Mouse (Mus musculus) layer of hippocampus, adult 2 months (tissue): ENCODE data around the gene AI413582. TPM values are rescaled to one million over a fixed set of nuclear protein-coding genes. Genes with fewer than 3 reads are reported as not detected.

Source experiments
- DNase-seq, 2 experiments: peaks; one replicate each; pipeline ENCODE4 v3.0.0; 2022; ENCODE audit warnings: low spot score in 2 of 2
- H3K27ac ChIP-seq: fragments of 200-600 bp; 2 replicates; pipeline ENCODE4 v1.8.1; 2022
- H3K4me3 ChIP-seq: fragments of 200-600 bp; 2 replicates; pipeline ENCODE4 v1.8.1; 2022; ENCODE audit warnings: mild to moderate bottlenecking
- CTCF ChIP-seq: fragments of 200-600 bp; conservative IDR thresholded peaks from 2 replicates; pipeline ENCODE4 v1.8.1; 2022; ENCODE audit warnings: antibody characterized with exemption, mild to moderate bottlenecking, moderate library complexity
- total RNA-seq, 2 experiments: library from RNA; stranded (reverse); gene quantifications; 2 replicates each; pipeline ENCODE4 v1.2.3; 2021

The AI413582 gene
- total RNA-seq, 2 experiments from 2014 or later: 61.6 to 66.1 TPM

GRCm38 (mm10) chr17:27546574-27547085 lies 18.9 kb downstream of the AI413582 start:
- Histone ChIP-seq H3K4me3 (no peak overlapping the region), H3K27ac (no peak overlapping the region)
- no peak for TF ChIP-seq CTCF
- DNase-seq: no peak

- Histone ChIP-seq H3K27ac (no peak overlapping the region), H3K4me3 (no peak overlapping the region)
- DNase-seq: no peak
- TF ChIP-seq CTCF: no peak
Observed at GRCm38 (mm10) chr17:27545991-27546390, 19.6 kb downstream of the AI413582 start.

GRCm38 (mm10) chr17:27544551-27544950 lies 21.0 kb downstream of the AI413582 start:
- H3K4me3 ChIP-seq: no peak overlapping the region
- no peak for DNase-seq
- no peak for TF ChIP-seq CTCF

GRCm38 (mm10) chr17:27541984-27542383 lies 23.6 kb downstream of the AI413582 start:
- no peak for DNase-seq
- H3K4me3 ChIP-seq: no peak overlapping the region
- H3K27ac ChIP-seq: no peak overlapping the region
- TF ChIP-seq CTCF: no peak

More at GRCm38 (mm10) chr17:27544551-27544950, 21.0 kb downstream of the AI413582 start:
- H3K27ac ChIP-seq: peak overlapping the region; percentile 43; the same call in 1 of the 2 replicates

- Histone ChIP-seq H3K4me3 (no peak overlapping the region), H3K27ac (no peak overlapping the region)
- DNase-seq: no peak
- TF ChIP-seq CTCF: no peak
Observed at GRCm38 (mm10) chr17:27541261-27541660, 24.3 kb downstream of the AI413582 start.

- peak; percentile 78 to 92 for DNase-seq
- TF ChIP-seq CTCF: peak; percentile 100; the same call in 1 of the 2 replicates
- Histone ChIP-seq H3K27ac (no peak overlapping the region), H3K4me3 (no peak overlapping the region)
Observed at GRCm38 (mm10) chr17:27534718-27535117, 30.8 kb downstream of the AI413582 start.

GRCm38 (mm10) chr17:27533354-27533753 lies 32.2 kb downstream of the AI413582 start:
- Histone ChIP-seq H3K4me3 (no peak overlapping the region), H3K27ac (no peak overlapping the region)
- DNase-seq: no peak
- TF ChIP-seq CTCF: peak; percentile 45

- TF ChIP-seq CTCF: no peak
- Histone ChIP-seq H3K27ac (no peak overlapping the region), H3K4me3 (no peak overlapping the region)
- DNase-seq: no peak
Observed at GRCm38 (mm10) chr17:27532095-27532494, 33.5 kb downstream of the AI413582 start.

- H3K27ac ChIP-seq: no peak overlapping the region
- DNase-seq: no peak
- no peak overlapping the region for H3K4me3 ChIP-seq
- TF ChIP-seq CTCF: no peak
Observed at GRCm38 (mm10) chr17:27528767-27529166, 36.8 kb downstream of the AI413582 start.

GRCm38 (mm10) chr17:27528030-27528429 lies 37.5 kb downstream of the AI413582 start:
- H3K27ac ChIP-seq: no peak overlapping the region
- no peak for DNase-seq
- TF ChIP-seq CTCF: peak; percentile 35
- H3K4me3 ChIP-seq: no peak overlapping the region

- no peak for TF ChIP-seq CTCF
- no peak overlapping the region for H3K27ac ChIP-seq
- no peak for DNase-seq
- no peak overlapping the region for H3K4me3 ChIP-seq
Observed at GRCm38 (mm10) chr17:27527188-27527587, 38.4 kb downstream of the AI413582 start.

- no peak overlapping the region for H3K4me3 ChIP-seq
- no peak for TF ChIP-seq CTCF
- no peak for DNase-seq
- H3K27ac ChIP-seq: no peak overlapping the region
Observed at GRCm38 (mm10) chr17:27523121-27523520, 42.4 kb downstream of the AI413582 start.

- Histone ChIP-seq H3K27ac (no peak within 1 kb of the TSS), H3K4me3 (no peak within 1 kb of the TSS)
- DNase-seq: no peak
- TF ChIP-seq CTCF: no peak
Observed at GRCm38 (mm10) chr17:27521303-27521702, 44.3 kb downstream of the AI413582 start, which contains the start of gene Grm4. Gene Grm4 (minus strand): TSS chr17:27521403.

- Histone ChIP-seq H3K4me3 (no peak overlapping the region), H3K27ac (no peak overlapping the region)
- DNase-seq: peak in 1 of 2 experiments; percentile 67
- peak; percentile 100 for TF ChIP-seq CTCF
Observed at GRCm38 (mm10) chr17:27520557-27520956, 45.0 kb downstream of the AI413582 start.
